Mouse (Mus musculus): Measurements from ENCODE around the gene Snx21.

- no peak for TF ChIP-seq CTCF (IDR thresholded peaks at IDR 0.05; ENCODE audit: extremely low read depth, insufficient read length, insufficient replicate concordance, low read depth, low read length)
- TF ChIP-seq POLR2A (IDR thresholded peaks at IDR 0.05; ENCODE audit: low read depth, low read length), result no peak
Measured at GRCm38 (mm10) chr2:164746693-164747092, 38.9 kb upstream of the Snx21 start.
